Mouse (Mus musculus) stomach, embryonic 16.5 days (tissue): ENCODE data around the gene Gpr89. TPM values are rescaled to one million over a fixed set of nuclear protein-coding genes. Genes with fewer than 3 reads are reported as not detected.

ENCODE experiments used
- ATAC-seq: fragments of 200-750 bp; cut with Nextera tagmentation; 2 replicates; pipeline ENCODE4 v1.8.0; 2017; ENCODE audit warnings: moderate number of reproducible peaks, moderate TSS enrichment; ENCODE audit not compliant: insufficient read depth, low FRiP score
- H3K27ac ChIP-seq: fragments of 300-500 bp; sonication (generic); 2 replicates; pipeline ENCODE4 v1.5.1; 2014; ENCODE audit warnings: low read length
- H3K27me3 ChIP-seq: fragments of 300-500 bp; sonication (generic); 2 replicates; pipeline ENCODE4 v1.6.1; 2014; ENCODE audit warnings: low read length, control low read depth, mixed read lengths; ENCODE audit not compliant: control insufficient read depth, insufficient read depth
- H3K36me3 ChIP-seq: fragments of 300-500 bp; sonication (generic); 2 replicates; pipeline ENCODE4 v1.6.1; 2014; ENCODE audit warnings: low read length; ENCODE audit not compliant: control insufficient read depth, insufficient read depth
- H3K4me1 ChIP-seq: fragments of 300-500 bp; sonication (generic); 2 replicates; pipeline ENCODE4 v1.6.1; 2014; ENCODE audit warnings: low read length, control low read depth, mixed read lengths; ENCODE audit not compliant: control insufficient read depth, insufficient read depth
- H3K4me2 ChIP-seq: fragments of 300-500 bp; sonication (generic); 2 replicates; pipeline ENCODE4 v1.6.1; 2014; ENCODE audit warnings: low read depth, low read length, mixed read lengths
- H3K4me3 ChIP-seq: fragments of 300-500 bp; sonication (generic); replicated peaks from 2 replicates; pipeline ENCODE4 v1.5.1; 2014; ENCODE audit warnings: mild to moderate bottlenecking, low read length
- H3K9ac ChIP-seq: fragments of 300-500 bp; sonication (generic); 2 replicates; pipeline ENCODE4 v1.6.1; 2014; ENCODE audit warnings: low read length
- H3K9me3 ChIP-seq: fragments of 300-500 bp; sonication (generic); replicated peaks from 2 replicates; pipeline ENCODE4 v1.6.1; 2016; ENCODE audit warnings: low read length, control low read depth; ENCODE audit not compliant: control insufficient read depth
- WGBS: fragments of 180-500 bp; shearing (Covaris S2); extraction: QIAGEN DNeasy Blood & Tissue Kit; methylation state at CpG from one replicate; pipeline ENCODE4 v1.1.7; 2014; 5-methylcytosine and 5-hydroxymethylcytosine counted together
- polyA plus RNA-seq: library from polyadenylated mRNA; unstranded; fragments of >200 nt; fragmentation: Nextera tagmentation; extraction: Ambion mirVana; gene quantifications from 2 replicates; pipeline ENCODE4 v1.2.1, GENCODE M21; 2015

The Gpr89 gene
- polyA plus RNA-seq, 1 experiment from 2014 or later, result 50.3 TPM

DNA sequence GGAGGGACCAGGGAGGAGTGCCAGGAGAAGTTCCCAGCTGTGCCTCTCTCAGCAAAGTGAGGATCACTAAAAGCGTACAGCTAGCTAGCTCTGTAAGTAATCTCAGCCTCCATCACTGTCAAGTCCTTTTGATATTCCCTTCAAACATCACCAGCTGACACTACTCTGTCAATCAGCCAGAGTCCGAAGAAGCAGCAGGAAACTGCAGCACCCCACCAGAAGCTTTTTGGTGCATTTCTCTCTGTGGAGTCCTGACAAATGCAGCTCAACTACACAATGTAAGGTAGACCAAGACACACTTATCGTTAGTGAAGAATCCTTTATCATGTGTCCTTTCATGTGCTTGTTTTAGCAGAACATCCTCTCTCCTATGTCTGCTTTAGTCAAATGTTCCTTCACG is 83.6 kb downstream of the Gpr89 start:
- no peak overlapping the region for H3K4me3 ChIP-seq
- WGBS, result 85% methylated on average over 4 of the region's 4 CpGs
- ATAC-seq, result no peak
- no peaks in the 10 kb centered on the region for H3K36me3 ChIP-seq
- H3K27me3 ChIP-seq, result no peaks in the 10 kb centered on the region
- no peaks in the 10 kb centered on the region for H3K4me1 ChIP-seq
- H3K27ac ChIP-seq, result no peak overlapping the region
- no peak overlapping the region for H3K9ac ChIP-seq
- H3K4me2 ChIP-seq, result no peak overlapping the region
- no peaks in the 10 kb centered on the region for H3K9me3 ChIP-seq

- no peak overlapping the region for H3K4me3 ChIP-seq
- no peaks in the 10 kb centered on the region for H3K9me3 ChIP-seq
Measured at GRCm38 (mm10) chr3:96820116-96820915, 84.8 kb downstream of the Gpr89 start.

More at GRCm38 (mm10) chr3:96820116-96820915, 84.8 kb downstream of the Gpr89 start:
- Histone ChIP-seq H3K36me3 (no peaks in the 10 kb centered on the region), H3K4me2 (no peak overlapping the region), H3K27ac (no peak overlapping the region), H3K4me1 (no peaks in the 10 kb centered on the region), H3K27me3 (no peaks in the 10 kb centered on the region), H3K9ac (no peak overlapping the region)
- 69% methylated on average over 6 of the region's 6 CpGs for WGBS
- no peak for ATAC-seq

Other genes starting within 250 kb of the Gpr89 start
- gene Ankrd35, start 235.2 kb downstream of the Gpr89 start, polyA plus RNA-seq, result 8.0 and 10.5 TPM in 2 replicates
- gene Pias3, start 209.0 kb downstream of the Gpr89 start, polyA plus RNA-seq, result 54.6 and 60.2 TPM in 2 replicates
- gene Nudt17, start 196.8 kb downstream of the Gpr89 start, polyA plus RNA-seq, result 7.0 and 9.2 TPM in 2 replicates
- gene Polr3c, start 177.7 kb downstream of the Gpr89 start, polyA plus RNA-seq, result 30.3 and 33.9 TPM in 2 replicates
- gene Rnf115, start 177.7 kb downstream of the Gpr89 start, polyA plus RNA-seq, result 34.0 and 38.4 TPM in 2 replicates
- 4.6 and 5.2 TPM in 2 replicates for gene Pdzk1, start 76.1 kb downstream of the Gpr89 start, polyA plus RNA-seq
- gene Cd160, start 76.0 kb downstream of the Gpr89 start, polyA plus RNA-seq, result 0.20 and 0.30 TPM in 2 replicates
- gene Gja5, start 653 bp downstream of the Gpr89 start, polyA plus RNA-seq, result 11.4 and 12.5 TPM in 2 replicates
- gene Gja8, start 20.7 kb upstream of the Gpr89 start, polyA plus RNA-seq, result not detected in 2 replicates